Mouse (Mus musculus) heart, embryonic 14.5 days (tissue): ENCODE measurements around the gene Fasl. TPM values are rescaled to one million over a fixed set of nuclear protein-coding genes. Genes with fewer than 3 reads are reported as not detected.

Experiments
- ATAC-seq: fragments of 200-750 bp; cut with Nextera tagmentation; 2 replicates; pipeline ENCODE4 v1.8.0; 2017; ENCODE audit warnings: low read depth, moderate TSS enrichment; ENCODE audit not compliant: insufficient number of reproducible peaks, insufficient read depth, low FRiP score
- H3K27ac ChIP-seq, 2 experiments: fragments of 200-500 bp in 1 of 2; fragments of 300-500 bp in 1 of 2; sonication (generic) in 1 of 2; replicated peaks in 1 of 2; 2 replicates each; pipeline ENCODE4 v1.5.1; 2012 to 2014; ENCODE audit warnings: low read depth in 2 of 2, low read length in 2 of 2, control low read depth in 1 of 2, mild to moderate bottlenecking in 1 of 2, mixed read lengths in 1 of 2; ENCODE audit not compliant: control insufficient read depth in 1 of 2, insufficient read depth in 1 of 2
- H3K27me3 ChIP-seq: fragments of 300-500 bp; sonication (generic); 2 replicates; pipeline ENCODE4 v1.6.1; 2014; ENCODE audit warnings: mild to moderate bottlenecking, low read length, control low read depth; ENCODE audit not compliant: control insufficient read depth, insufficient read depth
- H3K36me3 ChIP-seq: fragments of 300-500 bp; sonication (generic); 2 replicates; pipeline ENCODE4 v1.6.1; 2014; ENCODE audit warnings: mild to moderate bottlenecking, control low read depth, low read length, mixed read lengths; ENCODE audit not compliant: control insufficient read depth, insufficient read depth
- H3K4me1 ChIP-seq, 2 experiments: fragments of 200-500 bp in 1 of 2; fragments of 300-500 bp in 1 of 2; sonication (generic) in 1 of 2; 2 replicates each; pipeline ENCODE4 v1.6.1; 2012 to 2014; ENCODE audit warnings: low read length in 2 of 2, control low read depth in 1 of 2, mixed read lengths in 1 of 2; ENCODE audit not compliant: control insufficient read depth in 2 of 2, insufficient read depth in 2 of 2
- H3K4me2 ChIP-seq: fragments of 300-500 bp; sonication (generic); 2 replicates; pipeline ENCODE4 v1.6.1; 2014; ENCODE audit warnings: mild to moderate bottlenecking, low read length
- H3K4me3 ChIP-seq, 2 experiments: fragments of 200-500 bp in 1 of 2; fragments of 300-500 bp in 1 of 2; sonication (generic) in 1 of 2; 2 replicates each; pipeline ENCODE4 v1.5.1; 2012 to 2014; ENCODE audit warnings: low read length in 2 of 2, mild to moderate bottlenecking in 2 of 2, control low read depth in 1 of 2, low read depth in 1 of 2, moderate library complexity in 1 of 2; ENCODE audit not compliant: control insufficient read depth in 1 of 2, insufficient read depth in 1 of 2
- H3K9ac ChIP-seq: fragments of 300-500 bp; sonication (generic); 2 replicates; pipeline ENCODE4 v1.6.1; 2014; ENCODE audit warnings: mild to moderate bottlenecking, low read length
- H3K9me3 ChIP-seq: fragments of 300-500 bp; sonication (generic); 2 replicates; pipeline ENCODE4 v1.6.1; 2016; ENCODE audit warnings: low read length, control low read depth; ENCODE audit not compliant: control insufficient read depth
- WGBS: fragments of 180-500 bp; shearing (Covaris S2); extraction: QIAGEN DNeasy Blood & Tissue Kit; methylation state at CpG from one replicate; pipeline ENCODE4 v1.1.7; 2014; 5-methylcytosine and 5-hydroxymethylcytosine counted together
- polyA plus RNA-seq: library from polyadenylated mRNA; unstranded; fragments of >200 nt; fragmentation: Nextera tagmentation; extraction: Ambion mirVana; gene quantifications from 2 replicates; pipeline ENCODE4 v1.2.1, GENCODE M21; 2014

The Fasl gene
- polyA plus RNA-seq, 1 experiment from 2014 or later: not detected

DNA sequence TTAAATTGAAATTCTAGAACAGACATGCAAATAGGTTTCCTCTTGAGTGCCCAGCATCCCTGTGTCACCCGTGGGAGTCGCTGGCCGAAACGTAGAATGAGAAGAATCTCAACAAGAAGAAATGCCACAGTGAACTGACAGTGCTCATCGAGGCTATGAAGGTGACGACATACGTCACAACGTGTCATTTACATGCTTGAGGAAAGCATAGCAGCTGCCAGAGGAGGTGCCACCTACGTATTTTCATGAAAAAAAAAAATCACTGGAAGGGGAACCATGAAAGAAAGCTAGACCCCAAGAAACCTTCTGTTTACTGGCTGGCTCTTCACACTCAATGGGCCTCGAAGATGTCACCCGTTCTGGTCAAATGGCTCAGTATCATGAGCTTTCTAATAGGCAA, 54.0 kb downstream of the Fasl start:
- no peaks in the 10 kb centered on the region for H3K36me3 ChIP-seq
- no peak overlapping the region for H3K4me2 ChIP-seq
- no peak overlapping the region for H3K4me3 ChIP-seq
- H3K4me1 ChIP-seq: no peaks in the 10 kb centered on the region
- H3K9me3 ChIP-seq: no peaks in the 10 kb centered on the region
- no peak overlapping the region for H3K27ac ChIP-seq
- WGBS: 66% methylated on average over 11 of the region's 11 CpGs
- H3K27me3 ChIP-seq: no peaks in the 10 kb centered on the region
- no peak for ATAC-seq
- no peak overlapping the region for H3K9ac ChIP-seq

Other genes starting within 250 kb of the Fasl start
- gene Suco, start 88.2 kb upstream of the Fasl start, polyA plus RNA-seq: 15.5 and 19.2 TPM in 2 replicates
- 24.8 and 33.1 TPM in 2 replicates for gene Pigc, start 180.7 kb upstream of the Fasl start, polyA plus RNA-seq
- not detected in 2 replicates for gene 4930558K02Rik, start 191.1 kb upstream of the Fasl start, polyA plus RNA-seq